Mouse (Mus musculus) myocyte (in vitro differentiated cells): ENCODE measurements around the gene Lypd6b.

Source experiments
- E2F4 ChIP-seq: IDR thresholded peaks from one replicate; pipeline ENCODE4 v1.6.1; 2011; ENCODE audit warnings: mild to moderate bottlenecking, control low read depth, moderate library complexity; ENCODE audit not compliant: insufficient read depth
- POLR2A ChIP-seq: IDR thresholded peaks from one replicate; pipeline ENCODE4 v1.6.1; 2011; ENCODE audit warnings: low read depth, mild to moderate bottlenecking, control low read depth, moderate library complexity; ENCODE audit not compliant: insufficient read length

GRCm38 (mm10) chr2:49776407-49776806, 11.1 kb upstream of the Lypd6b start:
- TF ChIP-seq E2F4 (no peak), POLR2A (no peak)
